Mouse (Mus musculus) spleen, adult 18-20 months (tissue): ENCODE measurements around the gene Fto.

Source experiments
- DNase-seq, 2 experiments: peaks; one replicate each; pipeline ENCODE4 v3.0.0; 2022; ENCODE audit warnings: mixed read lengths in 2 of 2

The Fto gene

GRCm38 (mm10) chr8:91576086-91576917 is 263.0 kb downstream of the Fto start:
- no peak for DNase-seq

GRCm38 (mm10) chr8:91576918-91577241 is 263.6 kb downstream of the Fto start:
- no peak for DNase-seq

GRCm38 (mm10) chr8:91577605-91578004 is 264.3 kb downstream of the Fto start:
- DNase-seq: no peak

GRCm38 (mm10) chr8:91584620-91585415 is 271.5 kb downstream of the Fto start:
- no peak for DNase-seq

- no peak for DNase-seq
Measured at GRCm38 (mm10) chr8:91592436-91593105, 279.2 kb downstream of the Fto start.

- no peak for DNase-seq
Measured at GRCm38 (mm10) chr8:91593202-91593781, 280.0 kb downstream of the Fto start.

GRCm38 (mm10) chr8:91599349-91599837 is 286.1 kb downstream of the Fto start:
- no peak for DNase-seq

- DNase-seq: no peak
Measured at GRCm38 (mm10) chr8:91603751-91604150, 290.4 kb downstream of the Fto start.

GRCm38 (mm10) chr8:91605901-91606300 is 292.6 kb downstream of the Fto start:
- no peak for DNase-seq

- no peak for DNase-seq
Measured at GRCm38 (mm10) chr8:91607091-91607490, 293.8 kb downstream of the Fto start.

- DNase-seq: no peak
Measured at GRCm38 (mm10) chr8:91611191-91611590, 297.9 kb downstream of the Fto start.

- no peak for DNase-seq
Measured at GRCm38 (mm10) chr8:91611723-91612362, 298.5 kb downstream of the Fto start.

- DNase-seq: no peak
Measured at GRCm38 (mm10) chr8:91612387-91613130, 299.2 kb downstream of the Fto start.

GRCm38 (mm10) chr8:91613603-91614002 is 300.3 kb downstream of the Fto start:
- no peak for DNase-seq

GRCm38 (mm10) chr8:91615196-91615595 is 301.9 kb downstream of the Fto start:
- no peak for DNase-seq

- no peak for DNase-seq
Measured at GRCm38 (mm10) chr8:91615781-91616683, 302.7 kb downstream of the Fto start.

- DNase-seq: no peak
Measured at GRCm38 (mm10) chr8:91617772-91618171, 304.4 kb downstream of the Fto start.

GRCm38 (mm10) chr8:91622757-91623156 is 309.4 kb downstream of the Fto start:
- DNase-seq: no peak

GRCm38 (mm10) chr8:91625686-91626558 is 312.6 kb downstream of the Fto start:
- no peak for DNase-seq

- DNase-seq: no peak
Measured at GRCm38 (mm10) chr8:91629594-91629993, 316.3 kb downstream of the Fto start.
